Mouse (Mus musculus) neural tube, postnatal 0 days (tissue): ENCODE measurements around the gene Csnk1e. TPM values are rescaled to one million over a fixed set of nuclear protein-coding genes. Genes with fewer than 3 reads are reported as not detected.

Experiments used
- microRNA counts: library from miRNA; unstranded; fragments of <30 nt; microRNA quantifications from one replicate; lab custom pipeline; 2015
- microRNA-seq: library from miRNA; unstranded; fragments of <30 nt; microRNA quantifications from one replicate; pipeline ENCODE4, GENCODE M21; 2016
- polyA plus RNA-seq: library from polyadenylated mRNA; unstranded; fragments of >200 nt; fragmentation: Nextera tagmentation; extraction: Ambion mirVana; gene quantifications from 2 replicates; pipeline ENCODE4 v1.2.1, GENCODE M21; 2015

Gene Csnk1e
- polyA plus RNA-seq = 143 and 160 TPM in 2 replicates

DNA sequence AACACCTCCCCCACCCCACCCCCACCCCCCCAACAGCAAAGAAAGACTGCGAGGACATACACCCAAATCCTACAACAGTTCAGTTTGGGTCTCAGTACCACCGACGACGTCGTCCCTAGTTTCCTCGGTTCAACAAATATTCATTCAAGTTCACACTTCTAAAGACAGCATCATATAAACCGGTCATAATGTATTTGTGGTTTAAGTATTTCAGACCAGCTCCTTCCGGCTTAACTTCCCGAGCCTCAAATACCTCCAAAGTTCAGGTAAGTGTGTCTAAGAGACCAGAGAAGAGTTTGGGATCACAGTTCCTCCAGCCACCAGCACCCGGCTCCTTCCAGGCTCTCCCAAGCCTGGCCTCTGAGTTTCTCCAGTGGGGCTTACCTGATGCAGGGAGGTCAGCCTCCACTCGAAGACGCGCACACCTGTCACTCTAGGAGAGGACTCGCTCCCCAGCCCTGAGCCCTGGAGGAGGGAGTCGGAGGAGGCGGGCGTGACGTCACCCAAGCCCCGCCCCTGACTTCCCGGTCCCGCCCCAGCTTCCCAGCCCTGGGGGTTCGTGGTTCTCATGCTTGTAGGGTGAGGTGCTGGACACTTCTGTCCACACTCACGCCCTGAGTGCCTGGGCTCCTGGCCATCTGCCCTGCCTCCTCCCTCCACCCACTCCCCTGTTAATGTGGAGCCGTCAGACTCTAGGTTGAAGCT is at the start of gene Csnk1e:
TSS of gene Csnk1e (minus strand) at position 461 of the 705 bp plus-strand sequence.

DNA sequence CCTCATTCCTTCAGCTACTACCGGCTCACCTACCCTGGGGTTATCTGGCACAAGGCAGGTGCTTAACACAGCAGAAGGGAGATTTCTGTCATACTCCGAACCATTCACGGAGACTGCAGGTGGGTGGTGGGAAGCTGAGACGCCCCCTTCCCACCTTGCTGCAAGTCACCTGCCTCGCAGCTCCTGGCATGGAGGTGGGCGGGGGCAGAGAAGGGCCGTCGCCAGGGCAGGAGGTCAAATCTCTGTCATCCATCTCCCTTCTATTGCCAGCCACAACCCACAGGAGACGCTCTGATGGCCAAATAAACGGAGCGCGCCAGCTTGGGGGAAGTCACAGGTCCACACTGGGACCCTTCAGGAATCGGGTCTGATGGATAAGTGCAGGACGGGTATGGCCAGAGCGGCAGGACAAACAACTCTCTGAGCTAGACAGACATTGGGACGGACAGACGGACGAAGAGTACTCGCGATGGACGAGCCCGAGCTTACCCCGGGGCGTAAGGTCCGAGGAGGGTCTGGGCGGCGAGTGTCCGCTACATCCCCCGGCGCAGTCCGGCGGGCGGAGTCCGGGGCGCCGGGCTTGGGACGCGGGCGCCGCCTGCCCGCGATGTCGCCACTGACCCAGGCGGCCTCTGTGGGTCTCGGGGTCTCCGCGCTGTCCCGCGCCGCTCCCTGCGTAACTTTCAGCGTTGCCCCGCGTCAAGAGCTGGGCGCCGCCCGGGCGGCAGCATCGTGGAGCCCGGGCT is 49.5 kb upstream of the Csnk1e start, which contains the start of gene Kcnj4:
TSS of gene Kcnj4 (minus strand) at position 535 of the 746 bp plus-strand sequence.

DNA sequence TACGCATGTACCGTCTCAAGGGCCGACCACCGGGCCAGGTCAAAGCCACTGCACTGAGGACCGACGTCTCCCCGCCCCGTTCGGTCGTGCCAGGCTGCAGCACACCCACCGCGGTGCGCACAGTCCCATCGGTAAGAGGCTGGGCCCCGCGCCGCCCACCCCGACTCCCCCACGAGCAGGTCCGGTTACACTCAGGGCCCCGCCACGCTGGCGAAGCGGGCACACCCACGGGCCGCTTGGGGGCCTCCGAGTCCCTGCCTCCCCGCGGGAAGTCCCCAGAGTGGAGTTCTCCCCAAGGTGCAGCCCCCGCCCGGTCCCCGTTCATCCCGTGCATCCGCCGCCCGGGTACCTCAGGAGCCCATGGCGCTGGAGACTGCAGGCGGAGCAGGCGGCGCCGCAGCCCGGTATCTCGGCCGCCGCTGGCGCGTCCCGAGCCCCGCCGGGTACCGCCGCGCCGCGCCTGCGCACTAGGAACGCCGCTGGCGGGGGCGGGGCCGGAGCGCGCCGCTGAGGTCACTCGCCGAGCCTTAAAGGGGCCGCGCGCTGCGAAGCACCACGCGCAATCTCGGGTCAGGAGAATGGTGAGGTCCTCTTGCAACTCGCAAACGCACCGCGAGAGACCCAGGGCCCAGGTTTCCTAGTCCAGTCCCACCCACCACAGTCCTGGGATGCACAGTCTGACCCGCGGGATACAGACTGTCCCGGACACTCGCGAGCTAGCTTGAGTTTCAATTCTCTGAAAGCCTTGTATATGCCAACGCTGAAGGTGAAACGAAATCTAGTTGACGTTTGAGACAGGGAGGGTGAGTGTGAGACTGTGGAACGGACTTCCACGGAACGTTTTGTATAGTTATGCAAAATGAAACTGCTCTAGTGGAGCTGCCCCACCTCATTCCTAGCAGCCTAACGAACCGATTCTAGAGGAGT is 52.3 kb downstream of the Csnk1e start, which contains the start of gene Tmem184b:
TSS of gene Tmem184b (minus strand) at position 734 of the 927 bp plus-strand sequence.

MicroRNAs encoded within 50 kb of the gene (microRNA counts, 519-probe panel; counts per million panel counts)
- microRNA mmu-miR-1943 (lab: Ali Mortazavi, UCI) = 40.5 counts per million

Small RNAs within 50 kb of the gene (microRNA-seq; reads per million reads assigned to microRNA genes)
- gene Gm44302 (not detected), gene Mir1943 (1.2 reads per million)

Other genes starting within 250 kb of the Csnk1e start
- 68.4 and 81.9 TPM in 2 replicates for gene Pick1, start 226.4 kb downstream of the Csnk1e start, polyA plus RNA-seq
- 1.1 and 1.3 TPM in 2 replicates for gene Gm49486, start 226.2 kb downstream of the Csnk1e start, polyA plus RNA-seq
- 0.39 and 0.43 TPM in 2 replicates for gene Slc16a8, start 200.8 kb downstream of the Csnk1e start, polyA plus RNA-seq
- gene Baiap2l2, start 170.0 kb downstream of the Csnk1e start, polyA plus RNA-seq = 11.4 TPM in 2 replicates
- gene Pla2g6, start 127.2 kb downstream of the Csnk1e start, polyA plus RNA-seq = 13.6 and 14.8 TPM in 2 replicates
- 0.83 and 1.8 TPM in 2 replicates for gene Maff, start 108.9 kb downstream of the Csnk1e start, polyA plus RNA-seq
- gene Tmem184b, start 52.0 kb downstream of the Csnk1e start, polyA plus RNA-seq = 31.7 and 37.2 TPM in 2 replicates
- 0.06 TPM in 1 of 2 replicates, not detected in the other for gene Kcnj4, start 49.7 kb upstream of the Csnk1e start, polyA plus RNA-seq
- gene Kdelr3, start 60.8 kb upstream of the Csnk1e start, polyA plus RNA-seq = 13.5 and 15.0 TPM in 2 replicates
- gene Ddx17, start 91.2 kb upstream of the Csnk1e start, polyA plus RNA-seq = 34.7 and 43.4 TPM in 2 replicates
- 1.6 and 1.8 TPM in 2 replicates for gene Dmc1, start 149.5 kb upstream of the Csnk1e start, polyA plus RNA-seq
- 1.6 and 3.1 TPM in 2 replicates for gene Fam227a, start 203.4 kb upstream of the Csnk1e start, polyA plus RNA-seq
- 89.4 and 95.8 TPM in 2 replicates for gene Cby1, start 203.6 kb upstream of the Csnk1e start, polyA plus RNA-seq
- 248 and 250 TPM in 2 replicates for gene Tomm22, start 215.3 kb upstream of the Csnk1e start, polyA plus RNA-seq
- 19.0 and 19.3 TPM in 2 replicates for gene Josd1, start 232.4 kb upstream of the Csnk1e start, polyA plus RNA-seq
- gene Gtpbp1, start 235.3 kb upstream of the Csnk1e start, polyA plus RNA-seq = 29.9 and 35.4 TPM in 2 replicates